Mouse (Mus musculus): ENCODE measurements around the gene Dnttip1. TPM values are rescaled to one million over a fixed set of nuclear protein-coding genes. Genes with fewer than 3 reads are reported as not detected.
A peak's percentile ranks its signal among the peaks of the same experiment; 100 is the strongest.
"Not testable (repeated sequence)": the region's sequence is repeated elsewhere in the genome, so short reads cannot be mapped to it uniquely, and the experiment has no call there.

Dnttip1 gene
- 1 to 10 TPM; 6.0 to 6.5 TPM for polyA plus RNA-seq (2017; shearing (Covaris generic))

- ATAC-seq: peak; percentile 90
Measured at GRCm38 (mm10) chr2:164745843-164746479, at the start of gene Dnttip1, which contains the start of gene Wfdc3. Gene Dnttip1 (plus strand): TSS chr2:164745983. Gene Wfdc3 (minus strand): TSS chr2:164745931.

- no peak for ATAC-seq
Measured at GRCm38 (mm10) chr2:164698201-164698600, 47.6 kb upstream of the Dnttip1 start, which contains the start of gene Spint4. Gene Spint4 (plus strand): TSS chr2:164698501.

GRCm38 (mm10) chr2:164700959-164701358, 44.8 kb upstream of the Dnttip1 start:
- no peak for ATAC-seq

GRCm38 (mm10) chr2:164701761-164702160, 44.0 kb upstream of the Dnttip1 start:
- no peak for ATAC-seq

GRCm38 (mm10) chr2:164704235-164704634, 41.5 kb upstream of the Dnttip1 start:
- no peak for ATAC-seq

- ATAC-seq: no peak
Measured at GRCm38 (mm10) chr2:164705328-164705727, 40.5 kb upstream of the Dnttip1 start.

- ATAC-seq: no peak
Measured at GRCm38 (mm10) chr2:164705991-164706390, 39.8 kb upstream of the Dnttip1 start.

GRCm38 (mm10) chr2:164715005-164715404, 30.8 kb upstream of the Dnttip1 start, which contains the start of gene Spint5:
Gene Spint5 (plus strand): TSS chr2:164715305.
- no peak for ATAC-seq

- not testable (repeated sequence) for ATAC-seq
Measured at GRCm38 (mm10) chr2:164716194-164716786, 29.5 kb upstream of the Dnttip1 start.

GRCm38 (mm10) chr2:164723276-164723675, 22.5 kb upstream of the Dnttip1 start:
- ATAC-seq: no peak

GRCm38 (mm10) chr2:164725895-164726619, 19.7 kb upstream of the Dnttip1 start:
- ATAC-seq: no peak

- ATAC-seq: no peak
Measured at GRCm38 (mm10) chr2:164731719-164732118, 14.1 kb upstream of the Dnttip1 start.

- no peak for ATAC-seq
Measured at GRCm38 (mm10) chr2:164733259-164733658, 12.5 kb upstream of the Dnttip1 start.

GRCm38 (mm10) chr2:164734839-164735238, 10.9 kb upstream of the Dnttip1 start:
- no peak for ATAC-seq

GRCm38 (mm10) chr2:164735446-164735845, 10.3 kb upstream of the Dnttip1 start:
- ATAC-seq: no peak

- no peak for ATAC-seq
Measured at GRCm38 (mm10) chr2:164737377-164738090, 8.2 kb upstream of the Dnttip1 start.

- ATAC-seq: no peak
Measured at GRCm38 (mm10) chr2:164739876-164740275, 5.9 kb upstream of the Dnttip1 start.

- ATAC-seq: no peak
Measured at GRCm38 (mm10) chr2:164744987-164745386, 796 bp upstream of the Dnttip1 start.

GRCm38 (mm10) chr2:164746693-164747092, 910 bp downstream of the Dnttip1 start:
- peak; percentile 61 for ATAC-seq

- no peak for ATAC-seq
Measured at GRCm38 (mm10) chr2:164748191-164748590, 2.4 kb downstream of the Dnttip1 start.

- no peak for ATAC-seq
Measured at GRCm38 (mm10) chr2:164748991-164749390, 3.2 kb downstream of the Dnttip1 start.

GRCm38 (mm10) chr2:164752454-164752853, 6.7 kb downstream of the Dnttip1 start:
- no peak for ATAC-seq

- ATAC-seq: no peak
Measured at GRCm38 (mm10) chr2:164754105-164754504, 8.3 kb downstream of the Dnttip1 start.

Data from activated CD4-positive, CD25-positive, alpha-beta regulatory T cell, adult 4 months (primary cell).